Mouse (Mus musculus) forebrain, embryonic 13.5 days (tissue): ENCODE results near the gene Bphl. TPM values are rescaled to one million over a fixed set of nuclear protein-coding genes. Genes with fewer than 3 reads are reported as not detected.
"Not testable (repeated sequence)": the region's sequence is repeated elsewhere in the genome, so short reads cannot be mapped to it uniquely, and the experiment has no call there.

Source experiments
- ATAC-seq: fragments of 200-750 bp; cut with Nextera tagmentation; 2 replicates; pipeline ENCODE4 v1.8.0; 2017
- H3K27ac ChIP-seq: fragments of 300-500 bp; sonication (generic); 2 replicates; pipeline ENCODE4 v1.5.1; 2015; ENCODE audit warnings: inconsistent platforms, mild to moderate bottlenecking, moderate library complexity
- H3K27me3 ChIP-seq: fragments of 300-500 bp; sonication (generic); 2 replicates; pipeline ENCODE4 v1.6.1; 2015; ENCODE audit warnings: mild to moderate bottlenecking, inconsistent platforms
- H3K36me3 ChIP-seq: fragments of 300-500 bp; sonication (generic); 2 replicates; pipeline ENCODE4 v1.6.1; 2015; ENCODE audit warnings: mild to moderate bottlenecking, inconsistent platforms; ENCODE audit not compliant: poor library complexity, severe bottlenecking
- H3K4me1 ChIP-seq: fragments of 300-500 bp; sonication (generic); 2 replicates; pipeline ENCODE4 v1.6.1; 2015; ENCODE audit warnings: inconsistent platforms
- H3K4me2 ChIP-seq: fragments of 300-500 bp; sonication (generic); 2 replicates; pipeline ENCODE4 v1.6.1; 2015; ENCODE audit warnings: inconsistent platforms, mild to moderate bottlenecking, moderate library complexity
- H3K4me3 ChIP-seq: fragments of 300-500 bp; sonication (generic); 2 replicates; pipeline ENCODE4 v1.5.1; 2015; ENCODE audit warnings: mild to moderate bottlenecking, inconsistent platforms
- H3K9ac ChIP-seq: fragments of 300-500 bp; sonication (generic); 2 replicates; pipeline ENCODE4 v1.6.1; 2015; ENCODE audit warnings: mild to moderate bottlenecking, inconsistent platforms
- H3K9me3 ChIP-seq: fragments of 300-500 bp; sonication (generic); replicated peaks from 2 replicates; pipeline ENCODE4 v1.6.1; 2016; ENCODE audit warnings: inconsistent platforms
- WGBS: fragments of 180-500 bp; shearing (Covaris S2); methylation state at CpG from one replicate; pipeline ENCODE4 v1.1.7; 2015; 5-methylcytosine and 5-hydroxymethylcytosine counted together
- polyA plus RNA-seq: library from polyadenylated mRNA; unstranded; fragments of >200 nt; fragmentation: Nextera tagmentation; extraction: Ambion mirVana; gene quantifications from 2 replicates; pipeline ENCODE4 v1.2.1, GENCODE M21; 2015

The Bphl gene
- polyA plus RNA-seq, 1 experiment from 2014 or later = 36.5 TPM

- 92% methylated on average over 3 of the region's 3 CpGs for WGBS
- H3K9me3 ChIP-seq = no peaks in the 10 kb centered on the region; the same call in 1 of the 2 replicates
- no peak overlapping the region for H3K27ac ChIP-seq
- H3K36me3 ChIP-seq = peaks cover 48% of the 10 kb centered on the region
- no peaks in the 10 kb centered on the region for H3K4me1 ChIP-seq
- no peaks in the 10 kb centered on the region for H3K27me3 ChIP-seq
- no peak overlapping the region for H3K9ac ChIP-seq
- no peak overlapping the region for H3K4me3 ChIP-seq
- ATAC-seq = no peak
- H3K4me2 ChIP-seq = no peak overlapping the region
Observed at GRCm38 (mm10) chr13:34054983-34055382, 17.6 kb downstream of the Bphl start.

- no peak for ATAC-seq
- Histone ChIP-seq H3K4me1 (no peaks in the 10 kb centered on the region), H3K4me2 (no peak overlapping the region), H3K27ac (no peak overlapping the region), H3K9ac (no peak overlapping the region), H3K9me3 (no peaks in the 10 kb centered on the region; the same call in 1 of the 2 replicates), H3K36me3 (peaks cover 35% of the 10 kb centered on the region), H3K27me3 (no peaks in the 10 kb centered on the region), H3K4me3 (no peak overlapping the region)
- 100% methylated on average over 1 of the region's 1 CpGs for WGBS
Observed at GRCm38 (mm10) chr13:34057252-34057651, 19.9 kb downstream of the Bphl start.

GRCm38 (mm10) chr13:34060061-34060460 lies 22.7 kb downstream of the Bphl start:
- Histone ChIP-seq H3K36me3 (peaks cover 33% of the 10 kb centered on the region), H3K27me3 (no peaks in the 10 kb centered on the region), H3K4me3 (no peak overlapping the region), H3K4me1 (no peaks in the 10 kb centered on the region), H3K4me2 (no peak overlapping the region), H3K9me3 (no peaks in the 10 kb centered on the region; the same call in 1 of the 2 replicates), H3K9ac (no peak overlapping the region), H3K27ac (no peak overlapping the region)
- ATAC-seq = no peak
- 93% methylated on average over 9 of the region's 9 CpGs for WGBS

GRCm38 (mm10) chr13:34062466-34062865 lies 25.1 kb downstream of the Bphl start:
- 89% methylated on average over 10 of the region's 10 CpGs for WGBS
- no peaks in the 10 kb centered on the region for H3K4me1 ChIP-seq
- no peak overlapping the region for H3K9ac ChIP-seq
- no peaks in the 10 kb centered on the region for H3K9me3 ChIP-seq
- no peak overlapping the region for H3K27ac ChIP-seq
- ATAC-seq = no peak
- H3K27me3 ChIP-seq = no peaks in the 10 kb centered on the region
- no peak overlapping the region for H3K4me3 ChIP-seq
- peaks cover 22% of the 10 kb centered on the region for H3K36me3 ChIP-seq
- H3K4me2 ChIP-seq = no peak overlapping the region

GRCm38 (mm10) chr13:34066351-34066750 lies 29.0 kb downstream of the Bphl start:
- H3K4me1 ChIP-seq = no peaks in the 10 kb centered on the region
- peaks cover 26% of the 10 kb centered on the region for H3K36me3 ChIP-seq
- no peak for ATAC-seq
- no peak overlapping the region for H3K4me2 ChIP-seq
- WGBS = 43% methylated on average over 1 of the region's 1 CpGs
- no peaks in the 10 kb centered on the region for H3K27me3 ChIP-seq
- H3K4me3 ChIP-seq = no peak overlapping the region
- no peak overlapping the region for H3K27ac ChIP-seq
- H3K9me3 ChIP-seq = no peaks in the 10 kb centered on the region
- no peak overlapping the region for H3K9ac ChIP-seq

GRCm38 (mm10) chr13:34070296-34070695 lies 32.9 kb downstream of the Bphl start:
- H3K4me3 ChIP-seq = no peak overlapping the region
- H3K9ac ChIP-seq = no peak overlapping the region
- no peaks in the 10 kb centered on the region for H3K9me3 ChIP-seq
- WGBS = 83% methylated on average over 4 of the region's 4 CpGs
- H3K4me1 ChIP-seq = peaks cover 7% of the 10 kb centered on the region; the same call in 1 of the 2 replicates
- H3K36me3 ChIP-seq = peaks cover 25% of the 10 kb centered on the region
- H3K27me3 ChIP-seq = no peaks in the 10 kb centered on the region
- no peak for ATAC-seq
- H3K4me2 ChIP-seq = no peak overlapping the region
- no peak overlapping the region for H3K27ac ChIP-seq

- Histone ChIP-seq H3K9me3 (no peaks in the 10 kb centered on the region), H3K4me3 (no peak overlapping the region), H3K36me3 (peaks cover 33% of the 10 kb centered on the region), H3K9ac (no peak overlapping the region), H3K27ac (no peak overlapping the region), H3K27me3 (no peaks in the 10 kb centered on the region), H3K4me2 (no peak overlapping the region), H3K4me1 (peaks cover 21% of the 10 kb centered on the region)
- WGBS = 81% methylated on average over 6 of the region's 6 CpGs
- no peak for ATAC-seq
Observed at GRCm38 (mm10) chr13:34071836-34072235, 34.4 kb downstream of the Bphl start.

GRCm38 (mm10) chr13:34072847-34073246 lies 35.5 kb downstream of the Bphl start:
- Histone ChIP-seq H3K36me3 (peaks cover 33% of the 10 kb centered on the region), H3K4me3 (no peak overlapping the region), H3K9me3 (no peaks in the 10 kb centered on the region), H3K4me2 (no peak overlapping the region), H3K4me1 (peaks cover 28% of the 10 kb centered on the region), H3K27me3 (no peaks in the 10 kb centered on the region), H3K27ac (no peak overlapping the region), H3K9ac (no peak overlapping the region)
- 63% methylated on average over 3 of the region's 3 CpGs for WGBS
- no peak for ATAC-seq

- WGBS = 97% methylated on average over 11 of the region's 17 CpGs
Observed at GRCm38 (mm10) chr13:34074441-34074840, 37.0 kb downstream of the Bphl start.

GRCm38 (mm10) chr13:34075893-34076292 lies 38.5 kb downstream of the Bphl start:
- Histone ChIP-seq H3K4me1 (peaks cover 34% of the 10 kb centered on the region), H3K4me3 (peak overlapping the region; percentile 78), H3K9ac (peak overlapping the region; percentile 40; the same call in 1 of the 2 replicates), H3K36me3 (peaks cover 21% of the 10 kb centered on the region), H3K4me2 (peak overlapping the region; percentile 82)
- not testable (repeated sequence) for H3K27me3 ChIP-seq, H3K9me3 ChIP-seq, H3K27ac ChIP-seq, ATAC-seq
- WGBS = 85% methylated on average over 6 of the region's 6 CpGs

More at GRCm38 (mm10) chr13:34074441-34074840, 37.0 kb downstream of the Bphl start:
- Histone ChIP-seq H3K36me3 (peaks cover 28% of the 10 kb centered on the region), H3K4me1 (peaks cover 34% of the 10 kb centered on the region)
- not testable (repeated sequence) for H3K27me3 ChIP-seq, H3K4me3 ChIP-seq, H3K9ac ChIP-seq, H3K27ac ChIP-seq, H3K9me3 ChIP-seq, H3K4me2 ChIP-seq, ATAC-seq

GRCm38 (mm10) chr13:34076561-34077491 lies 39.4 kb downstream of the Bphl start:
- Histone ChIP-seq H3K9me3 (no peaks in the 10 kb centered on the region), H3K27me3 (no peaks in the 10 kb centered on the region), H3K4me2 (peak overlapping the region; percentile 82)

GRCm38 (mm10) chr13:34077492-34078271 lies 40.3 kb downstream of the Bphl start, which contains the start of gene Tubb2a:
TSS of gene Tubb2a (minus strand) at chr13:34078007.
- peaks cover 21% of the 10 kb centered on the region for H3K36me3 ChIP-seq
- WGBS = under 1% methylated on average over 45 of the region's 45 CpGs
- H3K27me3 ChIP-seq = no peaks in the 10 kb centered on the region
- peak within 1 kb of the TSS; percentile 92 for H3K9ac ChIP-seq
- peak within 1 kb of the TSS; percentile 78 for H3K4me3 ChIP-seq
- peak within 1 kb of the TSS; percentile 82 for H3K4me2 ChIP-seq
- peak; percentile 91 for ATAC-seq
- H3K27ac ChIP-seq = peak within 1 kb of the TSS; percentile 84
- H3K4me1 ChIP-seq = peaks cover 34% of the 10 kb centered on the region
- H3K9me3 ChIP-seq = no peaks in the 10 kb centered on the region

More at GRCm38 (mm10) chr13:34076561-34077491, 39.4 kb downstream of the Bphl start:
- Histone ChIP-seq H3K4me1 (peaks cover 34% of the 10 kb centered on the region), H3K4me3 (peak overlapping the region; percentile 78), H3K27ac (peak overlapping the region; percentile 84), H3K36me3 (peaks cover 21% of the 10 kb centered on the region), H3K9ac (peak overlapping the region; percentile 92)
- ATAC-seq = peak; percentile 55
- WGBS = 57% methylated on average over 20 of the region's 20 CpGs
